Mouse (Mus musculus) brain, embryonic 14.5 days (tissue): ENCODE data around the gene Crebrf.

ENCODE experiments used
- CTCF ChIP-seq: fragments of 200-500 bp; IDR thresholded peaks from 2 replicates; pipeline ENCODE4 v1.5.1; 2012; ENCODE audit warnings: inconsistent platforms, mild to moderate bottlenecking, moderate library complexity, borderline replicate concordance; ENCODE audit not compliant: insufficient read depth, insufficient read length; ENCODE audit errors: extremely low read depth
- POLR2A ChIP-seq: fragments of 200-500 bp; IDR thresholded peaks from 2 replicates; pipeline ENCODE4 v1.6.1; 2012; ENCODE audit warnings: mild to moderate bottlenecking, inconsistent platforms, borderline replicate concordance; ENCODE audit not compliant: poor library complexity, insufficient read depth, insufficient read length, severe bottlenecking; ENCODE audit errors: extremely low read depth

- TF ChIP-seq CTCF (no peak), POLR2A (no peak)
Measured at GRCm38 (mm10) chr17:26789460-26790268, 74.2 kb downstream of the Crebrf start.
